Mouse (Mus musculus): ENCODE data around the gene AI987944.

The AI987944 gene

GRCm38 (mm10) chr7:41393048-41393971, at the start of gene AI987944:
AI987944 (minus strand) TSS chr7:41393379.
- in situ Hi-C loops (cut with MboI, MseI), result loop anchor here in 1 of 2 experiments (5.0 to 25.0 kb wide), 6 partner anchors 104 to 1894 kb away; partner anchors contain the start of genes AW146154, Gm20449, Zfp141 and Zfp619

GRCm38 (mm10) chr7:41394130-41394529, 951 bp upstream of the AI987944 start:
- in situ Hi-C loops (cut with MboI, MseI), result loop anchor here in 1 of 2 experiments (5.0 to 25.0 kb wide), 6 partner anchors 103 to 1893 kb away; partner anchors contain the start of genes AW146154, Gm20449, Zfp141 and Zfp619
